Mouse (Mus musculus): ENCODE measurements around the gene Mtmr11. TPM values are rescaled to one million over a fixed set of nuclear protein-coding genes. Genes with fewer than 3 reads are reported as not detected.
A peak's percentile ranks its signal among the peaks of the same experiment; 100 is the strongest.
"Not testable (repeated sequence)": the region's sequence is repeated elsewhere in the genome, so short reads cannot be mapped to it uniquely, and the experiment has no call there.

Gene Mtmr11
- polyA plus RNA-seq, 1 experiment from 2014 or later = 13.7 TPM

- peak overlapping the region; percentile 95 for H3K4me3 ChIP-seq (replicated peaks)
- ATAC-seq (ENCODE audit: insufficient read depth, low FRiP score, low read depth) = no peak
- H3K9me3 ChIP-seq = no peaks in the 10 kb centered on the region
- H3K27ac ChIP-seq = no peak overlapping the region
- H3K36me3 ChIP-seq = peaks cover 13% of the 10 kb centered on the region
- H3K9ac ChIP-seq = peak overlapping the region; percentile 88
- no peaks in the 10 kb centered on the region for H3K27me3 ChIP-seq (replicated peaks)
- peaks cover 20% of the 10 kb centered on the region for H3K4me1 ChIP-seq
- H3K4me2 ChIP-seq = peak overlapping the region; percentile 89
- WGBS = 33% methylated on average over 7 of the region's 7 CpGs
Observed at GRCm38 (mm10) chr3:96173185-96173584, 11.4 kb downstream of the Mtmr11 start.

GRCm38 (mm10) chr3:96174042-96174441 is 12.2 kb downstream of the Mtmr11 start:
- not testable (repeated sequence) for H3K9ac ChIP-seq; H3K9me3 ChIP-seq; ATAC-seq (ENCODE audit: insufficient read depth, low FRiP score, low read depth); H3K4me3 ChIP-seq (replicated peaks); H3K27me3 ChIP-seq (replicated peaks); H3K27ac ChIP-seq
- peaks cover 20% of the 10 kb centered on the region for H3K4me1 ChIP-seq
- 0 out of 2 replicates have a peak overlapping the region, but pooled peaks have one; percentile 29 for H3K4me2 ChIP-seq
- WGBS = 91% methylated on average over 4 of the region's 4 CpGs
- peaks cover 16% of the 10 kb centered on the region for H3K36me3 ChIP-seq

- Histone ChIP-seq H3K9ac (no peak overlapping the region), H3K27me3 (replicated peaks) (no peaks in the 10 kb centered on the region), H3K4me3 (replicated peaks) (no peak overlapping the region), H3K4me1 (peaks cover 18% of the 10 kb centered on the region), H3K4me2 (no peak overlapping the region), H3K36me3 (peaks cover 16% of the 10 kb centered on the region), H3K27ac (no peak overlapping the region), H3K9me3 (no peaks in the 10 kb centered on the region)
- ATAC-seq (ENCODE audit: insufficient read depth, low FRiP score, low read depth) = no peak
- 92% methylated on average over 6 of the region's 6 CpGs for WGBS
Observed at GRCm38 (mm10) chr3:96175251-96175650, 13.4 kb downstream of the Mtmr11 start.

- 91% methylated on average over 4 of the region's 4 CpGs for WGBS
- no peak for ATAC-seq (ENCODE audit: insufficient read depth, low FRiP score, low read depth)
- H3K36me3 ChIP-seq = peaks cover 16% of the 10 kb centered on the region
- H3K4me1 ChIP-seq = peaks cover 18% of the 10 kb centered on the region
- H3K9me3 ChIP-seq = no peaks in the 10 kb centered on the region
- no peaks in the 10 kb centered on the region for H3K27me3 ChIP-seq (replicated peaks)
- H3K4me2 ChIP-seq = no peak overlapping the region
- H3K4me3 ChIP-seq (replicated peaks) = no peak overlapping the region
- no peak overlapping the region for H3K27ac ChIP-seq
- H3K9ac ChIP-seq = no peak overlapping the region
Observed at GRCm38 (mm10) chr3:96178427-96178826, 16.6 kb downstream of the Mtmr11 start.

GRCm38 (mm10) chr3:96178902-96179301 is 17.1 kb downstream of the Mtmr11 start:
- Histone ChIP-seq H3K4me2 (no peak overlapping the region), H3K4me3 (replicated peaks) (no peak overlapping the region), H3K9me3 (no peaks in the 10 kb centered on the region), H3K27ac (no peak overlapping the region), H3K9ac (no peak overlapping the region), H3K27me3 (replicated peaks) (no peaks in the 10 kb centered on the region), H3K36me3 (peaks cover 16% of the 10 kb centered on the region), H3K4me1 (peaks cover 16% of the 10 kb centered on the region)
- no peak for ATAC-seq (ENCODE audit: insufficient read depth, low FRiP score, low read depth)
- WGBS = 69% methylated on average over 2 of the region's 2 CpGs

GRCm38 (mm10) chr3:96179531-96179930 is 17.7 kb downstream of the Mtmr11 start:
- Histone ChIP-seq H3K9ac (no peak overlapping the region), H3K4me1 (peaks cover 13% of the 10 kb centered on the region), H3K36me3 (peaks cover 16% of the 10 kb centered on the region), H3K27me3 (replicated peaks) (no peaks in the 10 kb centered on the region), H3K4me3 (replicated peaks) (no peak overlapping the region), H3K4me2 (no peak overlapping the region), H3K9me3 (no peaks in the 10 kb centered on the region), H3K27ac (no peak overlapping the region)
- ATAC-seq (ENCODE audit: insufficient read depth, low FRiP score, low read depth) = no peak
- 67% methylated on average over 4 of the region's 4 CpGs for WGBS

- H3K4me2 ChIP-seq = peak within 1 kb of the TSS; percentile 84
- peaks cover 13% of the 10 kb centered on the region; the same call in 1 of the 2 replicates for H3K4me1 ChIP-seq
- H3K4me3 ChIP-seq (replicated peaks) = peak within 1 kb of the TSS; percentile 54
- no peaks in the 10 kb centered on the region for H3K9me3 ChIP-seq
- H3K36me3 ChIP-seq = peaks cover 16% of the 10 kb centered on the region
- no peaks in the 10 kb centered on the region for H3K27me3 ChIP-seq (replicated peaks)
- H3K9ac ChIP-seq = peak within 1 kb of the TSS; percentile 56
- ATAC-seq (ENCODE audit: insufficient read depth, low FRiP score, low read depth) = peak; percentile 37; the same call in 1 of the 2 replicates
- H3K27ac ChIP-seq = peak within 1 kb of the TSS; percentile 14; the same call in 1 of the 2 replicates
- WGBS = 2% methylated on average over 14 of the region's 23 CpGs
Observed at GRCm38 (mm10) chr3:96180727-96181477, 19.1 kb downstream of the Mtmr11 start, which contains the start of gene Sv2a. Sv2a (plus strand) TSS chr3:96181151.

- Histone ChIP-seq H3K27me3 (replicated peaks) (no peaks in the 10 kb centered on the region), H3K4me1 (peaks cover 13% of the 10 kb centered on the region; the same call in 1 of the 2 replicates), H3K4me2 (peak overlapping the region; percentile 84), H3K36me3 (peaks cover 11% of the 10 kb centered on the region), H3K9me3 (no peaks in the 10 kb centered on the region), H3K9ac (no peak overlapping the region), H3K4me3 (replicated peaks) (peak overlapping the region; percentile 54), H3K27ac (peak overlapping the region; percentile 14; the same call in 1 of the 2 replicates)
- no peak; the same call in 1 of the 2 replicates for ATAC-seq (ENCODE audit: insufficient read depth, low FRiP score, low read depth)
- WGBS = 30% methylated on average over 12 of the region's 12 CpGs
Observed at GRCm38 (mm10) chr3:96181510-96182381, 19.9 kb downstream of the Mtmr11 start.

- Histone ChIP-seq H3K36me3 (peaks cover 11% of the 10 kb centered on the region), H3K27ac (peak overlapping the region; percentile 35; the same call in 1 of the 2 replicates), H3K27me3 (replicated peaks) (no peaks in the 10 kb centered on the region), H3K4me2 (peak overlapping the region; percentile 84; the same call in 1 of the 2 replicates), H3K9me3 (no peaks in the 10 kb centered on the region), H3K4me3 (replicated peaks) (peak overlapping the region; percentile 54; the same call in 1 of the 2 replicates), H3K9ac (no peak overlapping the region), H3K4me1 (peaks cover 13% of the 10 kb centered on the region; the same call in 1 of the 2 replicates)
- 14% methylated on average over 4 of the region's 4 CpGs for WGBS
- no peak for ATAC-seq (ENCODE audit: insufficient read depth, low FRiP score, low read depth)
Observed at GRCm38 (mm10) chr3:96182382-96182776, 20.6 kb downstream of the Mtmr11 start.

GRCm38 (mm10) chr3:96192977-96193376 is 31.2 kb downstream of the Mtmr11 start:
- H3K36me3 ChIP-seq = no peaks in the 10 kb centered on the region
- no peak overlapping the region for H3K27ac ChIP-seq
- H3K4me1 ChIP-seq = 0 out of 2 replicates have a peak, but pooled peaks cover 6% of the 10 kb centered on the region
- no peak overlapping the region for H3K9ac ChIP-seq
- no peaks in the 10 kb centered on the region for H3K9me3 ChIP-seq
- 60% methylated on average over 12 of the region's 12 CpGs for WGBS
- ATAC-seq (ENCODE audit: insufficient read depth, low FRiP score, low read depth) = no peak
- H3K4me2 ChIP-seq = no peak overlapping the region
- no peaks in the 10 kb centered on the region for H3K27me3 ChIP-seq (replicated peaks)
- H3K4me3 ChIP-seq (replicated peaks) = no peak overlapping the region

- H3K4me3 ChIP-seq (replicated peaks) = no peak overlapping the region
- H3K4me2 ChIP-seq = no peak overlapping the region
- no peaks in the 10 kb centered on the region for H3K27me3 ChIP-seq (replicated peaks)
- no peaks in the 10 kb centered on the region for H3K9me3 ChIP-seq
- ATAC-seq (ENCODE audit: insufficient read depth, low FRiP score, low read depth) = no peak
- H3K9ac ChIP-seq = no peak overlapping the region
- no peak overlapping the region for H3K27ac ChIP-seq
- no peaks in the 10 kb centered on the region for H3K36me3 ChIP-seq
- WGBS = 83% methylated on average over 10 of the region's 10 CpGs
- 0 out of 2 replicates have a peak, but pooled peaks cover 9% of the 10 kb centered on the region for H3K4me1 ChIP-seq
Observed at GRCm38 (mm10) chr3:96194966-96195365, 33.2 kb downstream of the Mtmr11 start.

Measured in stomach, embryonic 15.5 days (tissue).